Mouse (Mus musculus): ENCODE data around the gene 2310033P09Rik. TPM values are rescaled to one million over a fixed set of nuclear protein-coding genes. Genes with fewer than 3 reads are reported as not detected.
"Not testable (repeated sequence)": the region's sequence is repeated elsewhere in the genome, so short reads cannot be mapped to it uniquely, and the experiment has no call there.

2310033P09Rik gene
- polyA plus RNA-seq, 1 experiment from 2014 or later, result 18.8 TPM

DNA sequence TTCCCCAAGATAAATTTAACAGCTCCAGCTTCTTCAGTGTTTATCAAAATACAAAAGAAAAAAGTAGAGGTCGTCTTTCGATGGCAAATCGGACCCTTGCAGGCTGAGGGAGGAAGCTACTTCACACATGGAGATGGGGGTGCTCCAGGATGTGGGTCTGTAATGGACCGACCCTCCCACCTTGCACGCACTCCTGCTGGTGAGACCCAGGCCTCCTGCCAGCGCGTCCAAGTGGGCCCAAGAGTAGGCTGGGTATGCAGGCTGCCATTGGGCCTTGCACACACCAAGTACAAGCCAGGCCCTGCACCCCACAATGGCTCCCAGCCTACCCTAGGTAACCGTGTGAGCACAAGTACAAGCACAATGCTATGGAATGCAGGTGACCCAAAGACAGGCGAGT is 3.4 kb downstream of the 2310033P09Rik start:
- H3K4me3 ChIP-seq (ENCODE audit: low read length); H3K9ac ChIP-seq (ENCODE audit: low read length); H3K27ac ChIP-seq (ENCODE audit: low read length); H3K27me3 ChIP-seq (ENCODE audit: control insufficient read depth, insufficient read depth, low read length); H3K4me2 ChIP-seq (ENCODE audit: low read depth, low read length); ATAC-seq (replicated peaks; ENCODE audit: extremely low read depth, insufficient read depth, low FRiP score); H3K9me3 ChIP-seq (replicated peaks; ENCODE audit: control insufficient read depth, low read length): not testable (repeated sequence)
- H3K4me1 ChIP-seq (ENCODE audit: control insufficient read depth, insufficient read depth, low read length), result peaks cover 23% of the 10 kb centered on the region
- 84% methylated on average over 9 of the region's 9 CpGs for WGBS
- peaks cover 29% of the 10 kb centered on the region for H3K36me3 ChIP-seq (ENCODE audit: control insufficient read depth, insufficient read depth)

DNA sequence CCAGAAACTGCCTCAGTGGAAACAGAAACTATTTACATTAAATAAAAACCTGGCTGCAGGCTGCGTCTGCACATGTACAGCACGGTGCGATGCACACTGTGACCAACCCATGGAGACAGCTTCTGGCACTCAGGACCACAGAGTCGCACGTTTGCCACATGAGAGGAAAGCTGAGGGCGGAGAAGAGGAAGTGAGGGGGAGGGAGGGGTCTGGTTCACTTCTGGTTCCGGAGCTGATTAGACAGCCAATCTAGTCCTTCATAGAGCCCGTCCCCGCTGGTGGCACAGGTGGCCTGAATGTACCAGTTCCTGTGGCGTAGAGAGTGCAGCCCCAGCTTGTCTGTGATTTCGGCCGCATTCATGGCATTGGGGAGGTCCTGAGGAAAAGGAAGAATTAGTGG is 4.2 kb downstream of the 2310033P09Rik start:
- ATAC-seq (replicated peaks; ENCODE audit: extremely low read depth, insufficient read depth, low FRiP score); H3K27me3 ChIP-seq (ENCODE audit: control insufficient read depth, insufficient read depth, low read length); H3K4me3 ChIP-seq (ENCODE audit: low read length); H3K9me3 ChIP-seq (replicated peaks; ENCODE audit: control insufficient read depth, low read length); H3K9ac ChIP-seq (ENCODE audit: low read length); H3K4me2 ChIP-seq (ENCODE audit: low read depth, low read length); H3K27ac ChIP-seq (ENCODE audit: low read length): not testable (repeated sequence)
- Histone ChIP-seq H3K36me3 (ENCODE audit: control insufficient read depth, insufficient read depth) (peaks cover 27% of the 10 kb centered on the region), H3K4me1 (ENCODE audit: control insufficient read depth, insufficient read depth, low read length) (peaks cover 28% of the 10 kb centered on the region)
- 70% methylated on average over 12 of the region's 12 CpGs for WGBS

DNA sequence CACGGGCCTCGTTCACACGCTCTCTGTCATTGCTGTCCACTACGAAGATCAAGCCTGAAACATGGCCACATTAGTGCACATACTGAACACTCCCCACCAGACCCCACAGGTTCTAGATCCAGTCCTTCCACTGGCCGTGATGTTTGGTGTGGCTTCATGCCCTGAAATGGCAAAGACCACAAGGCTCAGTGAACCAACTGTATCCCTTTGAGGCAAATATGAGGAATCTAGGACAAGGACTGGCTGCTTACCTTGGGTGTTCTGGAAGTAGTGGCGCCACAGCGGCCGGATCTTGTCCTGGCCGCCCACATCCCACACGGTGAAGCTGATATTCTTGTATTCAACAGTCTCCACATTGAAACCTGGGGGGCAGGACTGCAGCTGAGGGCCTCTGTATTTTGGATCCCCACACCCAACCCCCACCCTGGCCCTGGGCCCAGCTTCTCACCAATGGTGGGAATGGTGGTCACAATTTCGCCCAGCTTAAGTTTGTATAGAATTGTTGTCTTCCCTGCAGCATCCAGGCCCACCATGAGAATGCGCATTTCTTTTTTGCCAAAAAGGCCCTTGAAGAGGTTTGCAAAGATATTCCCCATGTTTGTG is 4.9 kb downstream of the 2310033P09Rik start:
- H3K4me1 ChIP-seq (ENCODE audit: control insufficient read depth, insufficient read depth, low read length), result peaks cover 33% of the 10 kb centered on the region
- no peak overlapping the region for H3K9ac ChIP-seq (ENCODE audit: low read length)
- H3K27ac ChIP-seq (ENCODE audit: low read length), result no peak overlapping the region
- no peak for ATAC-seq (replicated peaks; ENCODE audit: extremely low read depth, insufficient read depth, low FRiP score)
- H3K27me3 ChIP-seq (ENCODE audit: control insufficient read depth, insufficient read depth, low read length), result no peaks in the 10 kb centered on the region
- WGBS, result 87% methylated on average over 12 of the region's 12 CpGs
- peaks cover 27% of the 10 kb centered on the region for H3K36me3 ChIP-seq (ENCODE audit: control insufficient read depth, insufficient read depth)
- no peak overlapping the region for H3K4me3 ChIP-seq (ENCODE audit: low read length)
- no peaks in the 10 kb centered on the region for H3K9me3 ChIP-seq (replicated peaks; ENCODE audit: control insufficient read depth, low read length)
- no peak overlapping the region for H3K4me2 ChIP-seq (ENCODE audit: low read depth, low read length)

DNA sequence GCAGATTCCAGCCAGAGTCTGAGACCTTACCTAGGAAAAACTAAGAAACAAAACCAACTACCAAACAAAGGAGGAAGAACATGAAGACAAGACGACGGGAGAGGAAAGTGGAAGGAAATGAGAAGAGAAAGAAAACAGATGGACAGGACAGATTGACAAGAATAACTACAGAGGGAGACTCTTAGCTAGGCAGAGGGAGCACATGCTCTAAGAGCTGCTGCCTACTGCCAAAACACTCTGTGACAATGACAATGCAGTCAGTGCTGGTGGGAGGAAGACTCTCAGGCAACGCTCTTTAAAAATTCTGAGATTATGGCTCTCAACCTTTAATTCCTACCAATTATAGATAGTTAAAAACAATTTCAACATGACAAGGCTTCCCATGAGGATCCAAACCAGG is 8.8 kb downstream of the 2310033P09Rik start:
- Histone ChIP-seq H3K36me3 (ENCODE audit: control insufficient read depth, insufficient read depth) (peaks cover 17% of the 10 kb centered on the region), H3K27ac (ENCODE audit: low read length) (no peak overlapping the region), H3K4me1 (ENCODE audit: control insufficient read depth, insufficient read depth, low read length) (peaks cover 45% of the 10 kb centered on the region), H3K9ac (ENCODE audit: low read length) (no peak overlapping the region), H3K4me3 (ENCODE audit: low read length) (no peak overlapping the region), H3K4me2 (ENCODE audit: low read depth, low read length) (no peak overlapping the region), H3K9me3 (replicated peaks; ENCODE audit: control insufficient read depth, low read length) (no peaks in the 10 kb centered on the region), H3K27me3 (ENCODE audit: control insufficient read depth, insufficient read depth, low read length) (no peaks in the 10 kb centered on the region)
- WGBS, result 59% methylated on average over 3 of the region's 3 CpGs
- no peak for ATAC-seq (replicated peaks; ENCODE audit: extremely low read depth, insufficient read depth, low FRiP score)

DNA sequence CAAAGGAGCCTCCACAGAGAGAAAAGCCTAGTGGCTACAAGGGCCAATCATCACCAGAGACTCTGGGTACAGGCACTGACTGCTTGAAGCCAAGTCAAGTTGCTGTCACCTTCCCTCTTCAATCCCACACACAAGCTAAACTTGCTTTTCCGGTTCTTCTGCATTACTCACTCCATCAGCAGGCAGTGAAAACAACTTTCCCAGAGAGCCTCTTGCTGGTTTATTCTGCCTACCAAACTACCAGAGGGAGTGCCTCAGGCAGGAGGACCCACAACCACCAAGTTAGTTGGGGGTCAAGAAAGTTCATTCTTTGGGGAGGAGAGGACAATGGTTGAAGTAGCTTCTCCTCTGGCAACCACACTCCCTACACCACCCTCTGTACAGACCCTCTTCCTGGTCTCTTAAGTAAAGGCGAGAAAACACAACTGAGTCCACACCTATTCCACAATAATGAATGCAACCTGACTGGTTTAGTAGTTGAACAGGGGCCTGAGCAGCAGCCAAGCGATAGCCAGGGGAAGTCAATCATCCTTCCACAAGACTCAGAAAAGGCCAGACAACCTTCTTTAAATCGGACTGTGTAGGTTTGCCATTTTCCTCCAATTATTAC is 10.4 kb downstream of the 2310033P09Rik start:
- 66% methylated on average over 4 of the region's 4 CpGs for WGBS
- Histone ChIP-seq H3K9me3 (replicated peaks; ENCODE audit: control insufficient read depth, low read length) (no peaks in the 10 kb centered on the region), H3K27ac (ENCODE audit: low read length) (0 out of 2 replicates have a peak overlapping the region, but pooled peaks have one; percentile 16), H3K27me3 (ENCODE audit: control insufficient read depth, insufficient read depth, low read length) (no peaks in the 10 kb centered on the region), H3K36me3 (ENCODE audit: control insufficient read depth, insufficient read depth) (peaks cover 10% of the 10 kb centered on the region), H3K4me2 (ENCODE audit: low read depth, low read length) (no peak overlapping the region; the same call in 1 of the 2 replicates), H3K4me3 (ENCODE audit: low read length) (no peak overlapping the region), H3K4me1 (ENCODE audit: control insufficient read depth, insufficient read depth, low read length) (peaks cover 51% of the 10 kb centered on the region), H3K9ac (ENCODE audit: low read length) (no peak overlapping the region)
- no peak for ATAC-seq (replicated peaks; ENCODE audit: extremely low read depth, insufficient read depth, low FRiP score)

DNA sequence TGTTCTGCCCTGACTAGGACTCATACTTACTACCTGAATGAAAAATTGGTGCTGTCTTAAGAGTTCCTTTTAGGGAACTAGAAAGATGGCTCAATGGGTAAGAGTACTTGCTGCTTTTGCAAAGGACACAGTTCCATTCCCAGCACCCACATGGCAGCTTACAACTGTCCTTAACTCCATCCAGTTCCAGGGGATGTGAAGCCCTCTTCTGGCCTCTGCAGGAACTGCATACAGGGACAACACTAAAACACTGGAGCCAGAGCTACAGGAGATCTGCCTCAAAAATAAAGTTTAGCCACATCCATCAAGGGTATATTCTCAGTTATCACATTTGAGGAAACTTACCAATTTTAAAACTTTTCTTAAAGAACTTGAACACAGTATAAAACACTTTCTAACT is 10.9 kb downstream of the 2310033P09Rik start:
- H3K9me3 ChIP-seq (replicated peaks; ENCODE audit: control insufficient read depth, low read length), result no peaks in the 10 kb centered on the region
- H3K4me2 ChIP-seq (ENCODE audit: low read depth, low read length), result no peak overlapping the region
- ATAC-seq (replicated peaks; ENCODE audit: extremely low read depth, insufficient read depth, low FRiP score), result no peak
- H3K27ac ChIP-seq (ENCODE audit: low read length), result no peak overlapping the region
- no peaks in the 10 kb centered on the region for H3K27me3 ChIP-seq (ENCODE audit: control insufficient read depth, insufficient read depth, low read length)
- H3K9ac ChIP-seq (ENCODE audit: low read length), result no peak overlapping the region
- peaks cover 54% of the 10 kb centered on the region for H3K4me1 ChIP-seq (ENCODE audit: control insufficient read depth, insufficient read depth, low read length)
- no peak overlapping the region for H3K4me3 ChIP-seq (ENCODE audit: low read length)
- peaks cover 10% of the 10 kb centered on the region for H3K36me3 ChIP-seq (ENCODE audit: control insufficient read depth, insufficient read depth)

DNA sequence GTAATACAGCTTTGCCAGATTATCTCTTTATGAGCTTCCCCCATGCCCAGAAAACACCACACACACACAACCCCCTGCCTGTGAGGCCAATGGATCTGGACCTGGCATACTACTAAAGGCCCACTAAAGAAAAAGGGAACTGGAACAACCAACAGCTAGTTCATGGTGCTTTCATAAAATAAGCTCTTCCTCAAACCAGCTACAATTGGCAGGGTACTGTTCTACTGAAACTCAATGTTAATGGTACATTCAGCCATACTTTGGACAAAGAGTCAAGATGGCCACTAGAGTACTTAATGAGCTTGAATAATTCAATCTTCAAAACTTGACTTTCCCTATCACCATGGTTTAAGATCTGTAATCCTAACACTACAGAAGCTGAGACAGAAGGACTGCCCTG is 13.5 kb downstream of the 2310033P09Rik start:
- Histone ChIP-seq H3K9ac (ENCODE audit: low read length) (no peak overlapping the region), H3K27ac (ENCODE audit: low read length) (no peak overlapping the region), H3K4me3 (ENCODE audit: low read length) (no peak overlapping the region), H3K4me1 (ENCODE audit: control insufficient read depth, insufficient read depth, low read length) (peaks cover 77% of the 10 kb centered on the region), H3K27me3 (ENCODE audit: control insufficient read depth, insufficient read depth, low read length) (no peaks in the 10 kb centered on the region), H3K9me3 (replicated peaks; ENCODE audit: control insufficient read depth, low read length) (no peaks in the 10 kb centered on the region), H3K36me3 (ENCODE audit: control insufficient read depth, insufficient read depth) (peaks cover 10% of the 10 kb centered on the region), H3K4me2 (ENCODE audit: low read depth, low read length) (no peak overlapping the region)
- ATAC-seq (replicated peaks; ENCODE audit: extremely low read depth, insufficient read depth, low FRiP score), result no peak

DNA sequence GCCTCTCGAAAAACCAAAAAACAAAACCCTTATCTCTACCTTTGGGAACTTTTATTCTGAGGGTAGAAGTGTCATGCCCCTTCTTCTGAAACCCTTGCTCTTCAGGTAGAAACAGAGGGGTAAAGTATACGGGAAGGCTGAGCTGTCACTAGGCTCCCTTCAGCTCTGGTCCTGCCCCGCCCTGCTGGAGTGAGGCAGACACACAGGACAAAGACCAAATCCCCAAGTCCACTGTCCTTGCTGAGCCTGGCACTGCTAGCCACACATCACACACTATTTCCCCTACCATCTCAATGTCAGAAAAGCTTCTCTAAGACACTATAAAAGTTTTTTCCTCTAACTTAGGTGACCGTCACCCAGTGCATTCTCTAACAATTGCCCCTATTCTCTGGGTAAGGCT is 14.2 kb downstream of the 2310033P09Rik start:
- no peak overlapping the region for H3K4me3 ChIP-seq (ENCODE audit: low read length)
- 74% methylated on average over 4 of the region's 4 CpGs for WGBS
- H3K4me1 ChIP-seq (ENCODE audit: control insufficient read depth, insufficient read depth, low read length), result peaks cover 75% of the 10 kb centered on the region
- H3K4me2 ChIP-seq (ENCODE audit: low read depth, low read length), result no peak overlapping the region
- no peaks in the 10 kb centered on the region for H3K9me3 ChIP-seq (replicated peaks; ENCODE audit: control insufficient read depth, low read length)
- H3K36me3 ChIP-seq (ENCODE audit: control insufficient read depth, insufficient read depth), result peaks cover 10% of the 10 kb centered on the region
- ATAC-seq (replicated peaks; ENCODE audit: extremely low read depth, insufficient read depth, low FRiP score), result no peak
- H3K9ac ChIP-seq (ENCODE audit: low read length), result no peak overlapping the region
- no peak overlapping the region for H3K27ac ChIP-seq (ENCODE audit: low read length)
- no peaks in the 10 kb centered on the region for H3K27me3 ChIP-seq (ENCODE audit: control insufficient read depth, insufficient read depth, low read length)

DNA sequence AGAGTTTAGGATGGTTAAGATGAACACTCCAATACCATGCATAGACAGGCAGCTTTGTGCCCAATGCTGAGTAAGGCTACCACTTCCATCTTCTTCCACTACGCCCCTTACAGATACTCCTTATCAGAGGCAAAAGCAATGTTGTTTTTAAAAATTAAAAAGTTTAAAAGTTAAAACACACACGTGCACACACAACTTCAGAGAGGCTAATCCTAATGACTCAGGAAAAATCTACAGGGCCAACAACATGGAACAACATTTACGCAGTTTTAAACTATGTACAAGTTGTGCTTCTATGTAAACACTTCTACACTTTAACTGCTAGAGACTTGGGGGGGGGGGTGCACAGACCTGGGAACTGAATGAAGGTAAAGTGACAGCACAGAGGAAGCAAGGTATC is 15.9 kb downstream of the 2310033P09Rik start:
- Histone ChIP-seq H3K4me2 (ENCODE audit: low read depth, low read length) (no peak overlapping the region), H3K4me3 (ENCODE audit: low read length) (no peak overlapping the region), H3K36me3 (ENCODE audit: control insufficient read depth, insufficient read depth) (peaks cover 10% of the 10 kb centered on the region), H3K9me3 (replicated peaks; ENCODE audit: control insufficient read depth, low read length) (no peaks in the 10 kb centered on the region), H3K4me1 (ENCODE audit: control insufficient read depth, insufficient read depth, low read length) (peaks cover 68% of the 10 kb centered on the region), H3K27ac (ENCODE audit: low read length) (no peak overlapping the region), H3K27me3 (ENCODE audit: control insufficient read depth, insufficient read depth, low read length) (no peaks in the 10 kb centered on the region), H3K9ac (ENCODE audit: low read length) (no peak overlapping the region)
- ATAC-seq (replicated peaks; ENCODE audit: extremely low read depth, insufficient read depth, low FRiP score), result no peak
- 81% methylated on average over 3 of the region's 3 CpGs for WGBS

All from heart, embryonic 16.5 days (tissue).